Mouse (Mus musculus): ENCODE data around the gene Flcn.

DNA sequence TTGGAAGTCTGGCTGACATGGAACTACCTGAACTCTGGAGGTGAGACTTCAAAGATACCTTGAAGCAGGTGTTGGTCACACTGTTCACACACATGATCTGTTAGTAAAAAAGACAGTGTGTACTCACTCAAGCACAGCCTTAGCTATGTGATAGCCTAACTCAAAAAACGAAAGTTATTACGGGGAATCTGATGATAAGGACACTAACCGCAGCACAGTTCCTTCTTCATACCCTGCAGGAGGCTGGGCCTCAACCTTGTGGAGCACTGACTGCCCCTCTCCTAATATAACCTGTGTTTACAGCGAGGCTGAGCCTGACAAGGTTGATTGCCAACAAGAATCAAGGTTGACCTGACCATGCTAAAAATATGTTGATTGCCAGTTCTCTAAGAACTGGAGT is 35.3 kb downstream of the Flcn start:
- no peak for TF ChIP-seq POLR2A (IDR thresholded peaks at IDR 0.05; ENCODE audit: low read depth, low read length)
- no peak for TF ChIP-seq CTCF (IDR thresholded peaks at IDR 0.05; ENCODE audit: borderline replicate concordance, insufficient read depth, low read length)
